Mouse (Mus musculus): ENCODE data around the gene Heg1. TPM values are rescaled to one million over a fixed set of nuclear protein-coding genes. Genes with fewer than 3 reads are reported as not detected.
A peak's percentile ranks its signal among the peaks of the same experiment; 100 is the strongest.

The Heg1 gene
- polyA plus RNA-seq, 1 experiment from 2014 or later: 11.1 TPM

GRCm38 (mm10) chr16:33681661-33682060 lies 2.5 kb upstream of the Heg1 start:
- no peaks in the 10 kb centered on the region for H3K9me3 ChIP-seq (replicated peaks)
- no peak for DNase-seq (ENCODE audit: low spot score)
- H3K36me3 ChIP-seq: no peaks in the 10 kb centered on the region
- peaks cover 29% of the 10 kb centered on the region for H3K4me1 ChIP-seq
- H3K4me3 ChIP-seq: no peak overlapping the region
- H3K27ac ChIP-seq: no peak overlapping the region
- 0 out of 2 replicates have a peak, but pooled peaks cover 11% of the 10 kb centered on the region for H3K27me3 ChIP-seq (ENCODE audit: low read depth, poor library complexity, severe bottlenecking)

DNA sequence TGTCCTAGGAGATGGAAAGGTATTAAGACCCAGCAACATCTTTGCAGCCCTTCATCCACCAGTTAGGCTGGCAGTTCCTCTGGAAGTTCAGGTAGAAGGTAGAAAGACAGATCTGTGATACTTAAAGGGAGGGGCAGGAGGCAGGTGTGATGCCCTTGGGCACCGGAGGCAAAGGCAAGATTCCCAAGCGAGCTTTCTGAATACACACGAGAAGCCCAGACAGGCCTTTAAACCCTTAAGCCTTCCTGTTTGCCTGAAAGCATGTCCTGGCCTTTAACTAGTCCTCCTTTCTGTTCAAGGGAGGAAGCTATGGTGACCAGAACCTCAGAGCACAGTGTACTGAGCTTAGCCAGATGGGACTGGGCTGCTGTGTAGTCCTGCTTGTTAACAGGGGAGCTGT lies 1.5 kb upstream of the Heg1 start:
- Histone ChIP-seq H3K36me3 (no peaks in the 10 kb centered on the region), H3K9me3 (replicated peaks) (no peaks in the 10 kb centered on the region), H3K4me1 (peaks cover 39% of the 10 kb centered on the region), H3K27ac (no peak overlapping the region), H3K27me3 (ENCODE audit: low read depth, poor library complexity, severe bottlenecking) (0 out of 2 replicates have a peak, but pooled peaks cover 11% of the 10 kb centered on the region), H3K4me3 (no peak overlapping the region)
- WGBS: 86% methylated on average over 3 of the region's 3 CpGs
- DNase-seq (ENCODE audit: low spot score): no peak

DNA sequence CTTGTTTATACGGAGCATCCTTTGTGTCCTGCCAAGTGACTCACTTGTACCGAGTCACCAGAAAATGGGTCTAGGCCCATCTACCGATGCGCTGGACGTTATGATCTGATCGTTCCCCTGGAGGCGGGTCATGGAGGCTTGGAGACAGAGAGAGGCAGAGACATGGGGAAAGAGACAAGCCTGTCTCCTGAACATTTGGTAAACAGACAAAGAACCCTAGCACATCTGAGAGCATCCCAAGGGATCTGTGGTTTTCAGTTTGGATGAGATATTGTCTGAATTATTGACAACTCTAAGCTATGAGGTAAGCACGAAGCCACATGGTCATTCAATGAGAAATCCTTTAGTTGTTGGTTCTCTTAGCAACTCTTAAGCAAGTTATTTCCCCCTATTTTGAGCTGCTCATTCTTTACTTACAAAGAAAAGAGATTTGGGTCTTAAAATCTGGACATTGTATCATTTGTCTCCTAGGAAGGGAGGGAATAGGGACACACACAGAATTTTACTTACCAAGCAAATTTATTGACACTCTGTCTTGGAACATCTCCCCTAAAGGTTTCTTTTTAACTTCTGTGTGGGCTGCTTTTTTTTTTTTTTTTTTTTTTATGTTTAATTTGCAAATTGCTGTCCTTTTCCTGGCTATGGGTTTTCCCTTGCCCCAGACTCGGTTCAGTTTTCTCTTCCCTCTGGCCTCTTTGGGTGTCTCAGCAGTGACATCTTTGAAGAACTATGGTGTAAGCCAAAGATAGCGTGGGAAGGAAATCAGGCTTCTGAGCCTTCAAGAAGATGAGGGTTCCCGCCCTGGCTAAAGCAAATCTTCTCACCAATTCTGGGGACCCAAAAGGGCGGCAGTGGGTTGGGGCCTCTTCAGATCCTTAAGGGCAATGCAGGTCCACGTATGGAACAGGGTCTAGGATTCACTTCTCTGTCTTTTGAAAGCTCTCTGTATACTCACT lies 686 bp upstream of the Heg1 start:
- 67% methylated on average over 13 of the region's 13 CpGs for WGBS
- Histone ChIP-seq H3K27ac (peak overlapping the region; percentile 95; the same call in 1 of the 2 replicates), H3K4me1 (peaks cover 47% of the 10 kb centered on the region), H3K9me3 (replicated peaks) (no peaks in the 10 kb centered on the region), H3K4me3 (peak overlapping the region; percentile 91), H3K27me3 (ENCODE audit: low read depth, poor library complexity, severe bottlenecking) (0 out of 2 replicates have a peak, but pooled peaks cover 11% of the 10 kb centered on the region), H3K36me3 (0 out of 2 replicates have a peak, but pooled peaks cover under 1% of the 10 kb centered on the region)
- DNase-seq (ENCODE audit: low spot score): no peak

DNA sequence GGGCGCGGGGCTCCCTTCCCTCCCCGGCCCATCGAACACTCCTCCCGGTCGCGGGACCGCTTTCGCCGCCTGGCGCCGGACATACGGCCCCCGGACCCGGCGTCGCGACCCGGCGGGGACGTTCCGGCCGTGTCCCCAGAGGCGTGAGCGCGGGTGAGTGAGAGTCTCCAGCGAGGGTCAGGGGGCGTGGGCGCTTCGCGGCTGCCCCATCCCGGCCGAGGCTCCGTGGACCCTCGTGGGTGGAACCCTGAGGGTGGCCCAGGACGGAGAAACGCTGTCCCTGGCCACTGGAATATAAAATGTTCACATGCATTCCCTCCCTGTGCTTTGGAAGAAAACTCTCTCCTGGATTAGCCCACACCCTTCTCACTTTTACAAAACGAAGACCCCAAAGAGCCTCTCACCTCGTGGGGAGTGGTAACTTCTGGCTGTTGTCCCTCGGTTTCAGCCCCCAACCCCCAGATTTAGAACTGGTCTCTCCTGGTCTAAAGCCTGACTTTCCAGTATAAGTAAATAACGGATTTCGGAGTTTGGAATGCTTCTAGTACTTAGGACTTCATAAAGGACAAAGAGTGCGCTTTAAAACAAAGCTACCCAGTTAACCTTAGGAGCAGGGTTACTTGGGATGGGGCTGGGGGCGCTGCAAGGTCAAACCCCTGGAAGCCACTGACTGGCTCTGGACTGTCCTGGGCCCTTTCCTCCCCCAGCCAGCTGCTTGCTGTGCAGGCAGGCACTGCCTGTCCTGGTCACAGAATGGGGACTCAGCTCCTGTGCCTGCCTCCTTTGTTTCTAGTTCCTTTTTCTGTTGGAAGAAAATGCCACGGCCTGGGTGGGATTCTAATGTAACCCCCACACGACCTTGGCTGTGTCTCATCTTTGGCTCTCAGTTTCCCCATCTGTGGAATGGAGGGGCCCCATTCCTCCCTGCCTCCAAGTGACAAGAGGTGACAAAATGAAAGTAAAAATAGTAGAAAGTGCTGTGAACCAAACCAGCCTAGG lies 832 bp downstream of the Heg1 start:
- Histone ChIP-seq H3K4me1 (peaks cover 48% of the 10 kb centered on the region), H3K9me3 (replicated peaks) (no peaks in the 10 kb centered on the region), H3K27me3 (ENCODE audit: low read depth, poor library complexity, severe bottlenecking) (0 out of 2 replicates have a peak, but pooled peaks cover 11% of the 10 kb centered on the region), H3K36me3 (0 out of 2 replicates have a peak, but pooled peaks cover 3% of the 10 kb centered on the region), H3K4me3 (peak overlapping the region; percentile 91), H3K27ac (peak overlapping the region; percentile 95)
- 2% methylated on average over 46 of the region's 46 CpGs for WGBS
- peak; percentile 50 for DNase-seq (ENCODE audit: low spot score)

GRCm38 (mm10) chr16:33686056-33686455 lies 1.9 kb downstream of the Heg1 start:
- Histone ChIP-seq H3K27ac (no peak overlapping the region), H3K4me1 (peaks cover 54% of the 10 kb centered on the region), H3K27me3 (ENCODE audit: low read depth, poor library complexity, severe bottlenecking) (0 out of 2 replicates have a peak, but pooled peaks cover 11% of the 10 kb centered on the region), H3K36me3 (0 out of 2 replicates have a peak, but pooled peaks cover 3% of the 10 kb centered on the region), H3K4me3 (peak overlapping the region; percentile 91; the same call in 1 of the 2 replicates), H3K9me3 (replicated peaks) (no peaks in the 10 kb centered on the region)
- DNase-seq (ENCODE audit: low spot score): no peak
- WGBS: 78% methylated on average over 1 of the region's 1 CpGs

GRCm38 (mm10) chr16:33687724-33688123 lies 3.6 kb downstream of the Heg1 start:
- Histone ChIP-seq H3K27me3 (ENCODE audit: low read depth, poor library complexity, severe bottlenecking) (0 out of 2 replicates have a peak, but pooled peaks cover 10% of the 10 kb centered on the region), H3K36me3 (0 out of 2 replicates have a peak, but pooled peaks cover 3% of the 10 kb centered on the region), H3K27ac (no peak overlapping the region), H3K4me1 (peaks cover 60% of the 10 kb centered on the region), H3K9me3 (replicated peaks) (no peaks in the 10 kb centered on the region), H3K4me3 (no peak overlapping the region)
- WGBS: 84% methylated on average over 3 of the region's 3 CpGs
- no peak for DNase-seq (ENCODE audit: low spot score)

- Histone ChIP-seq H3K4me1 (peaks cover 39% of the 10 kb centered on the region), H3K27me3 (ENCODE audit: low read depth, poor library complexity, severe bottlenecking) (0 out of 2 replicates have a peak, but pooled peaks cover under 1% of the 10 kb centered on the region), H3K36me3 (peaks cover 9% of the 10 kb centered on the region; the same call in 1 of the 2 replicates), H3K4me3 (no peak overlapping the region), H3K27ac (0 out of 2 replicates have a peak overlapping the region, but pooled peaks have one; percentile 27), H3K9me3 (replicated peaks) (no peaks in the 10 kb centered on the region)
- 77% methylated on average over 6 of the region's 6 CpGs for WGBS
- DNase-seq (ENCODE audit: low spot score): no peak
Observed at GRCm38 (mm10) chr16:33690975-33691747, 7.0 kb downstream of the Heg1 start.

DNA sequence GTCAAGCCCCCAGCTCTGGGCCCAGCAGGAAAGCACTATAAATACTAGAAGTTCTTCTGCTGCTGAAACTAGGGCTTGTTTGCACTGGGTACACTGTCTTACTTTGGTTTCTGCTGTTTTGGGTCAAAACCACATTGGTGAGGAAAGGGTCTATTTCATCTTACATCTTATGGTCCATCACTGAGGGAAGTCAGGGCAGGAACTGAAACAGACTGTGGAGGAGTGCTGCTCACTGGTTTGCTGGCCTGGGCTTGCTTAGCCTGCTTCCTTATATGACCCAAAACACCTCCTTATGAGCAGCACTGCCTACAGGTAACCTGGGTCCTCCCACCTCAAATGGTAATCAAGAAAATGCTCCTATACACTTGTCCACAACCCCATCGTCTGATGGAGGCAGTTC lies 9.4 kb downstream of the Heg1 start:
- no peaks in the 10 kb centered on the region for H3K27me3 ChIP-seq (ENCODE audit: low read depth, poor library complexity, severe bottlenecking)
- no peaks in the 10 kb centered on the region for H3K9me3 ChIP-seq (replicated peaks)
- DNase-seq (ENCODE audit: low spot score): no peak
- 97% methylated on average over 1 of the region's 1 CpGs for WGBS
- no peak overlapping the region for H3K4me3 ChIP-seq
- peaks cover 8% of the 10 kb centered on the region; the same call in 1 of the 2 replicates for H3K36me3 ChIP-seq
- H3K4me1 ChIP-seq: peaks cover 32% of the 10 kb centered on the region
- no peak overlapping the region for H3K27ac ChIP-seq

DNA sequence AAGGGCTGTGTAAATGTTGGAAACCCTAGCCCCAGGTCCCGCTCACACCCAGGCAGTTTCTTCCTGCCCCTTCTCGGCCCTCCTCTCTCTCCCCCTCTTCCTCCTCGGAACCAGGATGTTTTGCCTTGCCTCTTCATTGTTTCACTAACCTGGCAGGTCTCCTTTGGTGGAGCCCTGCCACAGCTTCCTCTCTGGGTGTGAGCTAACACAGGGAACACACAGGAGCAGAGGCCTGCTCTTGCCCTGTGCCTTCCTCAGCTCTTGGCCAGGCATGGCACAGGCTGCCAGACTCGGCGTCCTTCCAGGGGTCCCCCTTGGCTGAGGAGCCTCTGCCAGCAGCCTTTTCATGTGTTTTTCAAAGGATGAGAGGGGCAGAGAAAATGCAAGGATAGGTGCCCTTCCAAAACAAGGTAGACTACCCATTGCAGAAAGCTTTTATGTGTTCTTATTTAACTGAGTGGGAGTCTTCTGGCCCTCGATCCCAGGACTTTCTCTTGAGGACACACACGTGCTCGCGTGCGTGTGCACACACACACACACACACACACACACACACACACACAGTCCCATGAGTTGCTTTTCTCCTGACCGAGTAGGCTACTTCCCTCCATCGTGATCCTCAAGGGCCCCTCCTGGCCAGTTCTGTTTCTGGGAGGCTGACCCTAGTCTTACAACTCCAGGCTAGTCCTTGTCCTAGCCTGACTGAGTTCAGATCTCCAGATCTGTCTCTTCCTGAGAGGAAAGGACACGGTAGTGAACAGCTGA lies 12.8 kb downstream of the Heg1 start:
- H3K27ac ChIP-seq: peak overlapping the region; percentile 59; the same call in 1 of the 2 replicates
- peaks cover 40% of the 10 kb centered on the region for H3K4me1 ChIP-seq
- no peak for DNase-seq (ENCODE audit: low spot score)
- H3K9me3 ChIP-seq (replicated peaks): no peaks in the 10 kb centered on the region
- 85% methylated on average over 13 of the region's 13 CpGs for WGBS
- H3K4me3 ChIP-seq: no peak overlapping the region
- H3K36me3 ChIP-seq: peaks cover 6% of the 10 kb centered on the region; the same call in 1 of the 2 replicates
- H3K27me3 ChIP-seq (ENCODE audit: low read depth, poor library complexity, severe bottlenecking): no peaks in the 10 kb centered on the region

GRCm38 (mm10) chr16:33697576-33698276 lies 13.6 kb downstream of the Heg1 start:
- Histone ChIP-seq H3K4me1 (peaks cover 37% of the 10 kb centered on the region), H3K27me3 (ENCODE audit: low read depth, poor library complexity, severe bottlenecking) (no peaks in the 10 kb centered on the region), H3K36me3 (peaks cover 6% of the 10 kb centered on the region; the same call in 1 of the 2 replicates), H3K9me3 (replicated peaks) (no peaks in the 10 kb centered on the region), H3K4me3 (no peak overlapping the region), H3K27ac (peak overlapping the region; percentile 59)
- 59% methylated on average over 9 of the region's 9 CpGs for WGBS
- no peak for DNase-seq (ENCODE audit: low spot score)

Data from limb, embryonic 10.5 days (tissue).